Mouse (Mus musculus): ENCODE measurements at regions not wholly inside any gene's neighbourhood (a gene's known extent, or its start where the extent isn't known, plus 50 kb on each side); places are given as distances from the start of the nearest gene placed in this dataset.
"Not testable (repeated sequence)": the region's sequence is repeated elsewhere in the genome, so short reads cannot be mapped to it uniquely, and the experiment has no call there.

GRCm38 (mm10) chr11:51125166-51125565, 66.1 kb downstream of the Zfp354a start:
- intact Hi-C loops (cut with DNase I) = no loop called here

GRCm38 (mm10) chr11:51125713-51126112, 66.7 kb downstream of the Zfp354a start:
- DNase-seq (ENCODE audit: low spot score in 2 of 2); intact Hi-C loops (cut with DNase I): not testable (repeated sequence)

More at GRCm38 (mm10) chr11:51125166-51125565, 66.1 kb downstream of the Zfp354a start:
- DNase-seq (ENCODE audit: low spot score in 2 of 2) = no peak

DNA sequence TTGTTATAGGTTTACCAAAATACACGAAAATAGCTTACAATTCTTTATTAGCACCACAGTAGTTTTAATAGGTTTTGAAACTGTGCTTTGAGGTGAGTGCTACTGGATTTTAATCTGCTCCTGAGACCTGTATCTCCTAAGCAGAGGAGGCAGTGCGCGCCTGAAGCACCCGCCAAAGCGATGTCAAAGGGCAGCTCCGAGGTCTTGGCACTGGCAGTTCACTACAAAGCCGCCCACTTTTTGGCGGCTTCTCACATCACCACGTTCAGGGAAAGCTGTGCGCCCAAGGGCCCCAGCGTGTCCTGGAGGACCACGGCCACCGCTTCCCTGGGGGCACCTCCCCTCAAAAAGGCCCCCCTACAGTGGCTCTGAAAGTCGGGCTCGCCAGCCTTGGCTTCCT, 68.6 kb downstream of the Zfp354a start:
- no peak for DNase-seq (ENCODE audit: low spot score in 2 of 2)
- intact Hi-C loops (cut with DNase I) = no loop called here

DNA sequence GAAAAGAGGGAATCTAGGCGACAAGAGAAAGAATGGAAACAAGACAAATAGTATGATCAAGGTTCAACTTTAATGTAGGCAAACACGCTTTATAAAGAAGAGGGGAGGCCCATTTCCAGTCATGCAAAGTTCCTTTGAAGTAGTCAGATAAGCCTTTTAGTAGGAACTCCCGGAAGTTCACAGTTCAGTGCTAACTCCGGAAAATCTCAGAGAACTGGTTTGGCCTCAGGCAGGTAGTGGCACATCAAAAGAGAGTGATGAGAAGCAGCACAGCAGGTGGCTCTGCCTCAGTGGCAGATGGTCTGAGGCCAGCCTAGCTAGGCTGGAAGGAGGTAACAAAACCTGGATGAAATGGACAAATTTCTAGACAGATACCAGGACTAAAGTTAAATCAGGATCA, 71.1 kb downstream of the Zfp354a start:
- intact Hi-C loops (cut with DNase I) = no loop called here
- no peak for DNase-seq (ENCODE audit: low spot score in 2 of 2)

DNA sequence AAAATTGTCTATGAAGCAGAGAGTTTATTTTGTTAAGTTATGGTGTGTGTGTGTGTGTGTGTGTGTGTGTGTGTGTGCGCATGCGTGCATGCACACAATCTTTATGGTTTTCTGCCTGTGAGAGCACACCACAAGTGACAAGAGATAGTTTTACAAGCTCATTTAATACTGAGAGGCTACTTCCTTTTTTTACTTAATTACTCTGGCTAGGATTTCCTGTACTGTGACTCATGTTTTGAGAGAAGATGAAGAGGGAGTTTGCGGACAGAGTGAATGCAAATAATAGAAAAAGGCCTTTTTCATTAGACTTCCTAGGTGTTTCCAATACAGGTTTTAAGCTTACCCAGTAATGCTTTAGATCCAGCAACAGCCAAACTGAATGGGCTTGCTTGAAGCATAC, 52.9 kb upstream of the Gm12569 start:
- intact Hi-C loops (cut with DNase I) = loop anchor here (10.0 kb wide), 1 partner anchor 1593 kb away; no protein-coding TSS in a partner anchor
- not testable (repeated sequence) for DNase-seq (ENCODE audit: low spot score in 2 of 2)

Measured in left cerebral cortex, postnatal 25 days (tissue).